Mouse (Mus musculus) heart, postnatal 0 days (tissue): Measurements from ENCODE around the gene Specc1. TPM values are rescaled to one million over a fixed set of nuclear protein-coding genes. Genes with fewer than 3 reads are reported as not detected.

Experiments
- ATAC-seq: fragments of 200-750 bp; cut with Nextera tagmentation; 2 replicates; pipeline ENCODE4 v1.8.0; 2017; ENCODE audit warnings: low read depth, moderate number of reproducible peaks, moderate library complexity; ENCODE audit not compliant: insufficient read depth
- DNase-seq: peaks from one replicate; pipeline ENCODE4 v3.0.0-alpha.2; 2016; ENCODE audit warnings: low spot score
- H3K27ac ChIP-seq: fragments of 300-500 bp; sonication (generic); 2 replicates; pipeline ENCODE4 v1.5.1; 2014; ENCODE audit warnings: low read depth, mild to moderate bottlenecking
- H3K27me3 ChIP-seq: fragments of 300-500 bp; sonication (generic); 2 replicates; pipeline ENCODE4 v1.6.1; 2014; ENCODE audit warnings: low read length, mixed read lengths; ENCODE audit not compliant: control insufficient read depth, insufficient read depth
- H3K36me3 ChIP-seq: fragments of 300-500 bp; sonication (generic); replicated peaks from 2 replicates; pipeline ENCODE4 v1.6.1; 2014; ENCODE audit warnings: low read length, mixed read lengths; ENCODE audit not compliant: control insufficient read depth, insufficient read depth
- H3K4me1 ChIP-seq: fragments of 300-500 bp; sonication (generic); 2 replicates; pipeline ENCODE4 v1.6.1; 2014; ENCODE audit warnings: antibody characterized with exemption; ENCODE audit not compliant: control insufficient read depth, insufficient read depth
- H3K4me2 ChIP-seq: fragments of 300-500 bp; sonication (generic); 2 replicates; pipeline ENCODE4 v1.6.1; 2014; ENCODE audit warnings: low read depth, mild to moderate bottlenecking, low read length, moderate library complexity
- H3K4me3 ChIP-seq: fragments of 300-500 bp; sonication (generic); 2 replicates; pipeline ENCODE4 v1.5.1; 2014; ENCODE audit warnings: low read depth, low read length
- H3K9ac ChIP-seq: fragments of 300-500 bp; sonication (generic); replicated peaks from 2 replicates; pipeline ENCODE4 v1.6.1; 2014; ENCODE audit warnings: low read depth, low read length, mixed read lengths
- H3K9me3 ChIP-seq: fragments of 300-500 bp; sonication (generic); replicated peaks from 2 replicates; pipeline ENCODE4 v1.6.1; 2016; ENCODE audit warnings: low read length; ENCODE audit not compliant: control insufficient read depth
- CTCF ChIP-seq: IDR thresholded peaks from 2 replicates; pipeline ENCODE4 v1.5.1; 2016; ENCODE audit warnings: antibody characterized with exemption, control low read depth, low read depth
- EP300 ChIP-seq: IDR thresholded peaks from 2 replicates; pipeline ENCODE4 v1.6.1; 2016; ENCODE audit warnings: antibody characterized with exemption, low read depth
- WGBS: fragments of 180-500 bp; shearing (Covaris S2); extraction: QIAGEN DNeasy Blood & Tissue Kit; methylation state at CpG from one replicate; pipeline ENCODE4 v1.1.7; 2014; 5-methylcytosine and 5-hydroxymethylcytosine counted together
- polyA plus RNA-seq: library from polyadenylated mRNA; unstranded; fragments of >200 nt; fragmentation: Nextera tagmentation; extraction: Ambion mirVana; gene quantifications from 2 replicates; pipeline ENCODE4 v1.2.1, GENCODE M21; 2015
- total RNA-seq: library from RNA; depleted of rRNA; stranded (reverse); fragments of >200 nt; gene quantifications from 2 replicates; pipeline ENCODE4 v1.2.3, GENCODE M21; 2014; ENCODE audit warnings: low replicate concordance

The Specc1 gene
- total and polyA plus RNA-seq, 2 experiments from 2014 or later = 5.2 to 8.4 TPM

GRCm38 (mm10) chr11:61960096-61960495, 3.5 kb downstream of the Specc1 start:
- WGBS = 63% methylated on average over 2 of the region's 2 CpGs
- no peak overlapping the region for H3K9ac ChIP-seq
- no peak for ATAC-seq
- H3K27ac ChIP-seq = no peak overlapping the region
- TF ChIP-seq EP300 (no peak), CTCF (no peak)
- H3K27me3 ChIP-seq = peaks cover 22% of the 10 kb centered on the region
- no peak overlapping the region for H3K4me2 ChIP-seq
- H3K9me3 ChIP-seq = no peaks in the 10 kb centered on the region
- peaks cover 4% of the 10 kb centered on the region; the same call in 1 of the 2 replicates for H3K4me1 ChIP-seq
- DNase-seq = no peak
- H3K36me3 ChIP-seq = no peaks in the 10 kb centered on the region
- H3K4me3 ChIP-seq = no peak overlapping the region

- Histone ChIP-seq H3K9ac (no peak overlapping the region), H3K27ac (no peak overlapping the region), H3K27me3 (peaks cover 11% of the 10 kb centered on the region), H3K4me3 (no peak overlapping the region), H3K9me3 (no peaks in the 10 kb centered on the region), H3K36me3 (no peaks in the 10 kb centered on the region), H3K4me2 (no peak overlapping the region), H3K4me1 (no peaks in the 10 kb centered on the region)
- 63% methylated on average over 6 of the region's 6 CpGs for WGBS
- DNase-seq = no peak
- no peak for TF ChIP-seq CTCF
- ATAC-seq = no peak
These were observed 6.1 kb downstream of the Specc1 start for GRCm38 (mm10) chr11:61962684-61963083.

- WGBS = 80% methylated on average over 3 of the region's 3 CpGs
These were observed 6.6 kb downstream of the Specc1 start for GRCm38 (mm10) chr11:61963193-61963592.

GRCm38 (mm10) chr11:61964611-61965010, 8.0 kb downstream of the Specc1 start:
- H3K36me3 ChIP-seq = no peaks in the 10 kb centered on the region
- H3K4me3 ChIP-seq = no peak overlapping the region
- no peaks in the 10 kb centered on the region for H3K27me3 ChIP-seq
- 78% methylated on average over 5 of the region's 5 CpGs for WGBS
- H3K9me3 ChIP-seq = no peaks in the 10 kb centered on the region
- H3K9ac ChIP-seq = no peak overlapping the region
- no peaks in the 10 kb centered on the region for H3K4me1 ChIP-seq
- H3K4me2 ChIP-seq = no peak overlapping the region
- TF ChIP-seq CTCF (no peak), EP300 (no peak)
- no peak for ATAC-seq
- DNase-seq = no peak
- H3K27ac ChIP-seq = no peak overlapping the region

More at GRCm38 (mm10) chr11:61963193-61963592, 6.6 kb downstream of the Specc1 start:
- no peak for ATAC-seq
- Histone ChIP-seq H3K27ac (no peak overlapping the region), H3K9ac (no peak overlapping the region), H3K4me1 (no peaks in the 10 kb centered on the region), H3K4me3 (no peak overlapping the region), H3K4me2 (no peak overlapping the region), H3K27me3 (peaks cover 6% of the 10 kb centered on the region; the same call in 1 of the 2 replicates), H3K9me3 (no peaks in the 10 kb centered on the region), H3K36me3 (no peaks in the 10 kb centered on the region)
- DNase-seq = no peak
- TF ChIP-seq EP300 (no peak), CTCF (no peak)

GRCm38 (mm10) chr11:61967034-61967433, 10.5 kb downstream of the Specc1 start:
- WGBS = 76% methylated on average over 8 of the region's 8 CpGs
- no peak for ATAC-seq

GRCm38 (mm10) chr11:61968875-61969274, 12.3 kb downstream of the Specc1 start:
- DNase-seq = no peak
- no peak overlapping the region for H3K9ac ChIP-seq
- H3K4me2 ChIP-seq = no peak overlapping the region
- TF ChIP-seq EP300 = no peak
- no peak for TF ChIP-seq CTCF
- H3K27ac ChIP-seq = no peak overlapping the region
- no peaks in the 10 kb centered on the region for H3K9me3 ChIP-seq
- H3K4me1 ChIP-seq = no peaks in the 10 kb centered on the region
- no peak for ATAC-seq
- no peaks in the 10 kb centered on the region for H3K27me3 ChIP-seq
- no peak overlapping the region for H3K4me3 ChIP-seq
- WGBS = 86% methylated on average over 2 of the region's 2 CpGs
- no peaks in the 10 kb centered on the region for H3K36me3 ChIP-seq

More at GRCm38 (mm10) chr11:61967034-61967433, 10.5 kb downstream of the Specc1 start:
- DNase-seq = no peak
- no peaks in the 10 kb centered on the region for H3K9me3 ChIP-seq
- no peaks in the 10 kb centered on the region for H3K4me1 ChIP-seq
- TF ChIP-seq CTCF = no peak
- no peak for TF ChIP-seq EP300
- H3K4me2 ChIP-seq = no peak overlapping the region
- H3K27me3 ChIP-seq = no peaks in the 10 kb centered on the region
- no peak overlapping the region for H3K4me3 ChIP-seq
- no peak overlapping the region for H3K9ac ChIP-seq
- no peak overlapping the region for H3K27ac ChIP-seq
- no peaks in the 10 kb centered on the region for H3K36me3 ChIP-seq
